Mouse (Mus musculus) neural tube, embryonic 13.5 days (tissue): ENCODE results near the gene Mag. TPM values are rescaled to one million over a fixed set of nuclear protein-coding genes. Genes with fewer than 3 reads are reported as not detected.

Experiments used
- ATAC-seq: fragments of 200-750 bp; cut with Nextera tagmentation; 2 replicates; pipeline ENCODE4 v1.8.0; 2017; ENCODE audit warnings: low read depth, mild to moderate bottlenecking, moderate TSS enrichment, moderate library complexity
- H3K27ac ChIP-seq: fragments of 300-500 bp; sonication (generic); replicated peaks from 2 replicates; pipeline ENCODE4 v1.5.1; 2015; ENCODE audit warnings: moderate library complexity, mild to moderate bottlenecking, inconsistent platforms
- H3K27me3 ChIP-seq: fragments of 300-500 bp; sonication (generic); 2 replicates; pipeline ENCODE4 v1.6.1; 2015; ENCODE audit warnings: mild to moderate bottlenecking, inconsistent platforms
- H3K36me3 ChIP-seq: fragments of 300-500 bp; sonication (generic); 2 replicates; pipeline ENCODE4 v1.6.1; 2015; ENCODE audit warnings: mild to moderate bottlenecking, inconsistent platforms
- H3K4me1 ChIP-seq: fragments of 300-500 bp; sonication (generic); replicated peaks from 2 replicates; pipeline ENCODE4 v1.6.1; 2015; ENCODE audit warnings: inconsistent platforms
- H3K4me2 ChIP-seq: fragments of 300-500 bp; sonication (generic); 2 replicates; pipeline ENCODE4 v1.6.1; 2015; ENCODE audit warnings: inconsistent platforms, mild to moderate bottlenecking, moderate library complexity
- H3K4me3 ChIP-seq: fragments of 300-500 bp; sonication (generic); 2 replicates; pipeline ENCODE4 v1.5.1; 2015; ENCODE audit warnings: mild to moderate bottlenecking, inconsistent platforms
- H3K9ac ChIP-seq: fragments of 300-500 bp; sonication (generic); 2 replicates; pipeline ENCODE4 v1.6.1; 2015; ENCODE audit warnings: moderate library complexity, mild to moderate bottlenecking, inconsistent platforms
- H3K9me3 ChIP-seq: fragments of 300-500 bp; sonication (generic); 2 replicates; pipeline ENCODE4 v1.6.1; 2016; ENCODE audit warnings: inconsistent platforms
- WGBS: fragments of 180-500 bp; shearing (Covaris S2); methylation state at CpG from one replicate; pipeline ENCODE4 v1.1.7; 2015; 5-methylcytosine and 5-hydroxymethylcytosine counted together
- polyA plus RNA-seq: library from polyadenylated mRNA; unstranded; fragments of >200 nt; fragmentation: Nextera tagmentation; extraction: Ambion mirVana; gene quantifications from 2 replicates; pipeline ENCODE4 v1.2.1, GENCODE M21; 2015

The Mag gene
- polyA plus RNA-seq, 1 experiment from 2014 or later: 3.1 TPM

DNA sequence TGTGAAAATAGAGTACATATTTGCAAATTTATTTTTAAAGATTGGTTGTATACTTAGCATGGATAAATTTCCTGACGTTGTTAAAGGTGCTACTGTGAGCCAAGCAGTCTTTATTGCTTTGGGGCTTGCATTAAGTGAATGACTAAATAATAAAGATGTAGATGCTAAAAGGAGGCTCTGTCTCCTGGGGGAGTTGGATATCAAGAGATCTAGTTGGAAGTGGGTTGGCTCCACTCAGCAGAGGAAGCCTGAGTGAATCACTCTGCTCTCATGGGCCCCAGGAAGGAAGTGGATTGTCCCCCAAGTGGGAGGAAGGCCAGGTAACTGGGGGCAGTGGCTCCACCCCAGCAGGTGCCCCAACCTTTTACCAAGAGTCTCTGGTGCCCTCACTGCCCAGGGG is 56.9 kb downstream of the Mag start:
- 58% methylated on average over 1 of the region's 1 CpGs for WGBS
- Histone ChIP-seq H3K27me3 (peaks cover 10% of the 10 kb centered on the region), H3K36me3 (no peaks in the 10 kb centered on the region), H3K9me3 (no peaks in the 10 kb centered on the region), H3K27ac (no peak overlapping the region), H3K4me1 (no peaks in the 10 kb centered on the region), H3K9ac (no peak overlapping the region), H3K4me2 (no peak overlapping the region), H3K4me3 (no peak overlapping the region)
- ATAC-seq: no peak

- ATAC-seq: no peak
- Histone ChIP-seq H3K27ac (no peak within 1 kb of the TSS), H3K4me2 (no peak within 1 kb of the TSS), H3K4me1 (no peaks in the 10 kb centered on the region), H3K9me3 (no peaks in the 10 kb centered on the region), H3K4me3 (no peak within 1 kb of the TSS), H3K36me3 (no peaks in the 10 kb centered on the region), H3K27me3 (peaks cover 10% of the 10 kb centered on the region), H3K9ac (no peak within 1 kb of the TSS)
- WGBS: 84% methylated on average over 6 of the region's 6 CpGs
Observed at GRCm38 (mm10) chr7:30856078-30856477, 58.6 kb downstream of the Mag start, which contains the start of gene Ffar3. Gene Ffar3, minus strand, starts transcription at chr7:30856178.

DNA sequence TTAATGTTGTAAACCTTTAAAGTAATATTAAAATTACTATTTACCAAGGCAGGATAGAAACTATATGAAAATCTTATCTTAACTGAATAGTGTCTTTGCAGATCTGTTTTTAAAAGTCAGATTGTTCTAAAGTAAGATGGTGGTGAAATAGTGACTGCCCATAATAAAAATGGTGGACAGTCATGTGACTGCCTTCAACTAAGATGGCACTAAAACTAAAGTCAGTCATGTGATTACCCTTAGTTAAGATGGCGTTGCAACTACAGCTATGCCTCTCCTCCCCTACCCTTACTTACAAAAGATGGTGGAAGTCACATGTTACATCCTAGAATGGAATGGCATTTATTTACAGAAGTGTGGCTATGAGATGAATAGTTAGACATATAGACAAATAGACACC is 63.3 kb downstream of the Mag start:
- Histone ChIP-seq H3K4me1 (no peaks in the 10 kb centered on the region; the same call in 1 of the 2 replicates), H3K27me3 (peaks cover 10% of the 10 kb centered on the region; the same call in 1 of the 2 replicates), H3K4me3 (no peak overlapping the region), H3K36me3 (no peaks in the 10 kb centered on the region), H3K9me3 (no peaks in the 10 kb centered on the region), H3K4me2 (no peak overlapping the region), H3K9ac (no peak overlapping the region), H3K27ac (no peak overlapping the region)
- no peak for ATAC-seq
- 83% methylated on average over 1 of the region's 1 CpGs for WGBS

Other genes starting within 250 kb of the Mag start
- 22.0 and 22.7 TPM in 2 replicates for gene Haus5, start 249.9 kb downstream of the Mag start, polyA plus RNA-seq
- not detected in 2 replicates for gene Pmis2, start 243.3 kb downstream of the Mag start, polyA plus RNA-seq
- gene 2200002J24Rik, start 215.9 kb downstream of the Mag start, polyA plus RNA-seq: not detected in 2 replicates
- 0.80 and 1.6 TPM in 2 replicates for gene Atp4a, start 202.7 kb downstream of the Mag start, polyA plus RNA-seq
- 253 and 272 TPM in 2 replicates for gene Tmem147, start 185.3 kb downstream of the Mag start, polyA plus RNA-seq
- gene Gapdhs, start 171.2 kb downstream of the Mag start, polyA plus RNA-seq: 1.6 and 2.9 TPM in 2 replicates
- 1.2 and 2.8 TPM in 2 replicates for gene Sbsn, start 163.4 kb downstream of the Mag start, polyA plus RNA-seq
- 1.0 TPM in 1 of 2 replicates, not detected in the other for gene Dmkn, start 151.1 kb downstream of the Mag start, polyA plus RNA-seq
- 0.85 TPM in 1 of 2 replicates, not detected in the other for gene Krtdap, start 127.0 kb downstream of the Mag start, polyA plus RNA-seq
- 0.32 TPM in 1 of 2 replicates, not detected in the other for gene Ffar2, start 91.1 kb downstream of the Mag start, polyA plus RNA-seq
- gene Ffar3, start 58.7 kb downstream of the Mag start, polyA plus RNA-seq: not detected in 2 replicates
- gene Ffar1, start 53.3 kb downstream of the Mag start, polyA plus RNA-seq: not detected in 2 replicates
- gene Cd22, start 34.5 kb downstream of the Mag start, polyA plus RNA-seq: 0.43 TPM in 1 of 2 replicates, not detected in the other
- not detected in 2 replicates for gene Hamp2, start 9.8 kb upstream of the Mag start, polyA plus RNA-seq
- gene Hamp, start 29.2 kb upstream of the Mag start, polyA plus RNA-seq: not detected in 2 replicates
- gene Usf2, start 41.9 kb upstream of the Mag start, polyA plus RNA-seq: 34.4 TPM in 2 replicates
- 17.0 and 17.6 TPM in 2 replicates for gene Lsr, start 58.6 kb upstream of the Mag start, polyA plus RNA-seq
- gene Fam187b, start 58.9 kb upstream of the Mag start, polyA plus RNA-seq: 0.25 and 0.53 TPM in 2 replicates
- 15.9 and 19.6 TPM in 2 replicates for gene Fxyd5, start 127.6 kb upstream of the Mag start, polyA plus RNA-seq
- 181 and 239 TPM in 2 replicates for gene Fxyd7, start 136.6 kb upstream of the Mag start, polyA plus RNA-seq
- gene Fxyd1, start 142.3 kb upstream of the Mag start, polyA plus RNA-seq: 28.2 and 33.9 TPM in 2 replicates
- gene Lgi4, start 144.5 kb upstream of the Mag start, polyA plus RNA-seq: 2.0 and 2.6 TPM in 2 replicates
- 2.2 and 2.5 TPM in 2 replicates for gene Fxyd3, start 161.8 kb upstream of the Mag start, polyA plus RNA-seq
- gene Hpn, start 200.4 kb upstream of the Mag start, polyA plus RNA-seq: 0.25 and 0.62 TPM in 2 replicates
- gene Scn1b, start 212.1 kb upstream of the Mag start, polyA plus RNA-seq: 5.1 and 6.8 TPM in 2 replicates
- 206 and 212 TPM in 2 replicates for gene Gramd1a, start 241.0 kb upstream of the Mag start, polyA plus RNA-seq